Mouse (Mus musculus): ENCODE data around the gene Gm13285. TPM values are rescaled to one million over a fixed set of nuclear protein-coding genes. Genes with fewer than 3 reads are reported as not detected.

The Gm13285 gene
- polyA plus RNA-seq, 1 experiment, result not detected

Other genes with a start within 250 kb of the Gm13285 start
- gene Ifna15, start 241.4 kb upstream of the Gm13285 start, polyA plus RNA-seq (2012; rRNA removed), result not detected in 2 replicates
- not detected in 2 replicates for gene Ifna14, start 227.9 kb upstream of the Gm13285 start, polyA plus RNA-seq (2012; rRNA removed)
- not detected in 2 replicates for gene Ifna9, start 207.3 kb upstream of the Gm13285 start, polyA plus RNA-seq (2012; rRNA removed)
- not detected in 2 replicates for gene Ifna12, start 196.3 kb upstream of the Gm13285 start, polyA plus RNA-seq (2012; rRNA removed)
- not detected in 2 replicates for gene C87499, start 165.3 kb upstream of the Gm13285 start, polyA plus RNA-seq (2012; rRNA removed)
- not detected in 2 replicates for gene Ifna13, start 155.2 kb upstream of the Gm13285 start, polyA plus RNA-seq (2012; rRNA removed)
- not detected in 2 replicates for gene Ifna16, start 122.7 kb upstream of the Gm13285 start, polyA plus RNA-seq (2012; rRNA removed)
- not detected in 2 replicates for gene Ifna2, start 115.8 kb upstream of the Gm13285 start, polyA plus RNA-seq (2012; rRNA removed)
- gene Ifnab, start 108.3 kb upstream of the Gm13285 start, polyA plus RNA-seq (2012; rRNA removed), result not detected in 2 replicates
- gene Gm26566, start 77.9 kb upstream of the Gm13285 start, polyA plus RNA-seq (2012; rRNA removed), result 1.9 and 2.1 TPM in 2 replicates
- 48.0 and 49.2 TPM in 2 replicates for gene Klhl9, start 77.2 kb upstream of the Gm13285 start, polyA plus RNA-seq (2012; rRNA removed)
- not detected in 2 replicates for gene Gm13271, start 44.8 kb upstream of the Gm13285 start, polyA plus RNA-seq (2012; rRNA removed)
- gene Gm13283, start 39.5 kb upstream of the Gm13285 start, polyA plus RNA-seq (2012; rRNA removed), result 0.04 TPM in 1 of 2 replicates, not detected in the other
- not detected in 2 replicates for gene Gm13290, start 25.8 kb upstream of the Gm13285 start, polyA plus RNA-seq (2012; rRNA removed)
- not detected in 2 replicates for gene Gm13289, start 22.7 kb upstream of the Gm13285 start, polyA plus RNA-seq (2012; rRNA removed)
- gene Gm13272, start 19.8 kb upstream of the Gm13285 start, polyA plus RNA-seq (2012; rRNA removed), result not detected in 2 replicates
- not detected in 2 replicates for gene Ifnz, start 17.5 kb upstream of the Gm13285 start, polyA plus RNA-seq (2012; rRNA removed)
- gene Gm13276, start 14.0 kb upstream of the Gm13285 start, polyA plus RNA-seq (2012; rRNA removed), result not detected in 2 replicates
- gene Gm13277, start 11.0 kb upstream of the Gm13285 start, polyA plus RNA-seq (2012; rRNA removed), result not detected in 2 replicates
- gene Gm13278, start 8.1 kb upstream of the Gm13285 start, polyA plus RNA-seq (2012; rRNA removed), result not detected in 2 replicates
- not detected in 2 replicates for gene Gm13275, start 5.2 kb upstream of the Gm13285 start, polyA plus RNA-seq (2012; rRNA removed)
- gene Gm13279, start 2.3 kb upstream of the Gm13285 start, polyA plus RNA-seq (2012; rRNA removed), result not detected in 2 replicates
- not detected in 2 replicates for gene Gm13287, start 3.6 kb downstream of the Gm13285 start, polyA plus RNA-seq (2012; rRNA removed)
- not detected in 2 replicates for gene Gm13288, start 5.9 kb downstream of the Gm13285 start, polyA plus RNA-seq (2012; rRNA removed)
- not detected in 2 replicates for gene Ifna7, start 16.6 kb downstream of the Gm13285 start, polyA plus RNA-seq (2012; rRNA removed)
- gene Ifna11, start 20.3 kb downstream of the Gm13285 start, polyA plus RNA-seq (2012; rRNA removed), result not detected in 2 replicates
- not detected in 2 replicates for gene Ifna6, start 27.8 kb downstream of the Gm13285 start, polyA plus RNA-seq (2012; rRNA removed)
- not detected in 2 replicates for gene Ifna5, start 35.9 kb downstream of the Gm13285 start, polyA plus RNA-seq (2012; rRNA removed)
- gene Ifna4, start 42.2 kb downstream of the Gm13285 start, polyA plus RNA-seq (2012; rRNA removed), result not detected in 2 replicates
- not detected in 2 replicates for gene Ifna1, start 50.4 kb downstream of the Gm13285 start, polyA plus RNA-seq (2012; rRNA removed)
- not detected in 2 replicates for gene Ifne, start 80.5 kb downstream of the Gm13285 start, polyA plus RNA-seq (2012; rRNA removed)

Measured in central nervous system, embryonic 18 days (tissue).